Mouse (Mus musculus) kidney, adult 2 months (tissue): ENCODE measurements at regions not wholly inside any gene's neighbourhood (a gene's known extent, or its start where the extent isn't known, plus 50 kb on each side); places are given as distances from the start of the nearest gene placed in this dataset.

Experiments used
- CTCF ChIP-seq: fragments of 200-500 bp; conservative IDR thresholded peaks from 2 replicates; pipeline ENCODE4 v1.5.1; 2011; ENCODE audit warnings: low read depth, mild to moderate bottlenecking, control low read depth, low read length, moderate library complexity, mixed read lengths; ENCODE audit not compliant: insufficient read depth, insufficient read length
- POLR2A ChIP-seq: fragments of 200-500 bp; IDR thresholded peaks from one replicate; pipeline ENCODE4 v1.6.1; 2011; ENCODE audit warnings: low read depth, low read length, control low read depth

DNA sequence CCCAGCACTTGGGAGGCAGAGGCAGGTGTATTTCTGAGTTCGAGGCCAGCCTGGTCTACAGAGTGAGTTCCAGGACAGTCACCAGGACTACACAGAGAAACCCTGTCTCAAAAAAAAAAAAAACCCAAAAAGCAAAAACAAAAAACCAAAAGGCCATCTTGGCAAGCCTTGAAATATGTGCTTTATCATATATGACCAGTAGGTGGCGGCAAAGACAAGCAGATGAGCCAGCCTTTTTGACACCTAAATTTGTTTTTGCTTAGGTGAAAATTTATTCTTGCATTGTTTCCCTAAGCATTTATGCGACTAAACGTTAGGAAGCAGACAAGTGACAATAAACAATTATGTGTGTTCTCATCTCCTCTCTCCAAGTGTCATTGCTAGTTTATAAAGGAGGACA is 57.9 kb upstream of the Larp1 start:
- TF ChIP-seq POLR2A (no peak), CTCF (peak; percentile 30; the same call in 1 of the 2 replicates)
